Mouse (Mus musculus): ENCODE measurements around the gene Pvalb. TPM values are rescaled to one million over a fixed set of nuclear protein-coding genes. Genes with fewer than 3 reads are reported as not detected.

Gene Pvalb
- total and polyA plus RNA-seq, 3 experiments: not detected

DNA sequence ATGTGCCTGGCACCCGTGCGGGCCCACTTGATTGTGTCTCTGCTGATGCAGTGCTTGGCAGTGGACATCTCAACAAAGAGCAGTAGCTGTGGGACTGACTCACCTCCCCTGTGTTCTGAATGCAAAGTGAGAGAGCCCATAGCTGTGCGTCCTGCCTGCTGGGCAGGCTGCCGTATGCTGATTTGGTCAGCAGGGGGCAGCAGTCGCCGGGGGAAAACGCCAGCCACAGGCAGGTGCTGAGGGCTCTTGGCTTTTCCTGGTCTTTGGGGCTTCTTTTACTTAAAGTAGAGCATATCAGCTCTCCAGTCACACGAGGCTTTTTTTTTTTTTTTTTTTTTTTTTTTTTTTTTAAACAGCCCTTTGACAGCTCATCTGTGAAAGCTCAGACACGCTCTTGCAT lies 27.8 kb downstream of the Pvalb start (continued):
- no peak for TF ChIP-seq ZMIZ1 (IDR thresholded peaks at IDR 0.05; ENCODE audit: low read depth, low read length)

DNA sequence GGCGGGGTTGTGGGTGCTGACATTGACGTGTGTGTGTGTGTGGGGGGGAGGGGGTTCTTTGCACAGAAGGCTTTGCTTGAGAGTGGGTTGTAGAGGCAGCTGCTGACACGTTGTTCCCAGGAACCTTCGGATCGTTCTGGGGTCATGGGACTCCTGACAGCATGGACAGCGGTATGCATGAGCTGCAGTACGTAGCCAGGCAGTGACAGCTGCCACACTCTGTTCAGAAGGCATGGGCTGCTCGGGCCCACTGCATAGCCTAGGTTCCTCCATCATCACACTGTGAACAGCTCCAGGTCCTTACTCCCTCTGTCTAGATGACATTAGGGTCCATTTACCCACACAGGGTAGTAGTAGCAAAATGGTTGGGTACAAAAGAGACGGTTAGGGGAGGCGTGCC lies 28.9 kb downstream of the Pvalb start:
- Histone ChIP-seq H3K9me3 (replicated peaks; ENCODE audit: insufficient read depth, low read length) (no peaks in the 10 kb centered on the region), H3K4me3 (ENCODE audit: control insufficient read depth in 1 of 2, insufficient read depth in 1 of 2, low read depth in 2 of 2, low read length in 2 of 2) (no peak overlapping the region), H3K27ac (ENCODE audit: control insufficient read depth, low read depth, low read length) (no peak overlapping the region), H3K79me2 (ENCODE audit: control insufficient read depth, insufficient read depth, low read length, poor library complexity) (peaks cover 2% of the 10 kb centered on the region; the same call in 1 of the 2 replicates), H3K27me3 (ENCODE audit: control insufficient read depth in 1 of 2, insufficient read depth in 2 of 2, low read length in 2 of 2) (peaks cover 0 to 2% of the 10 kb centered on the region in 2 experiments; a peak in 2 of 4 replicates), H3K36me3 (ENCODE audit: control insufficient read depth in 1 of 2, insufficient read depth in 2 of 2, low read length in 2 of 2) (no peaks in the 10 kb centered on the region), H3K4me1 (ENCODE audit: control insufficient read depth in 1 of 2, insufficient read depth in 2 of 2, low read length in 2 of 2) (peaks cover 0 to 9% of the 10 kb centered on the region in 2 experiments; a peak in 3 of 4 replicates), H3K9ac (ENCODE audit: control insufficient read depth, low read depth, low read length, poor library complexity, severe bottlenecking) (no peak overlapping the region)
- TF ChIP-seq POLR2AphosphoS2 (IDR thresholded peaks at IDR 0.05; ENCODE audit: low read length): no peak
- TF ChIP-seq USF1 (IDR thresholded peaks at IDR 0.05; ENCODE audit: low read depth, low read length): no peak
- TF ChIP-seq BHLHE40 (IDR thresholded peaks at IDR 0.05; ENCODE audit: borderline replicate concordance, low read depth, low read length): no peak
- TF ChIP-seq NRF1 (IDR thresholded peaks at IDR 0.05; ENCODE audit: insufficient read depth, low read depth, low read length, poor library complexity, severe bottlenecking): no peak
- TF ChIP-seq ETS1 (IDR thresholded peaks at IDR 0.05; ENCODE audit: low read depth, low read length): no peak
- no peak for TF ChIP-seq ZC3H11A (IDR thresholded peaks at IDR 0.05; ENCODE audit: low read depth, low read length)
- no peak for TF ChIP-seq ELF1 (IDR thresholded peaks at IDR 0.05; ENCODE audit: low read depth, low read length)
- DNase-seq (ENCODE audit: low read depth, low spot score): no peak

DNA sequence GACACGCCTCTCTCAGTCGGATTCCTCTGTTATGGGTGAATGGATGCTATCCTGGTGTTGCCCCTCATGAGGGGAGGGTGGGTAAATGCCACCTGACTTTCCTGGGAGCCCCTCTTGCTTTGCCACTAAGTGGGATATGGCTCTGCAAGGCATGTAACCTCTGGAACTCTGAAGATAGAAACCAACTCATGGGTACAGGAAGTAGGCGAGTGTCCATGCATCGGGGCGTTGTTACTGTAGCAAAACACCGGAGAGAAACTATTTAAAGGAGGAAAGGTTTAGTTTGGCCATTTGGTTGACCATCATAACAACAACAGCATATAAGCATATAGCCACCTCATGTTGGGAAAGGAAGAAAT lies 31.3 kb downstream of the Pvalb start:
- no peak for DNase-seq (ENCODE audit: low read depth, low spot score)
- H3K79me2 ChIP-seq (ENCODE audit: control insufficient read depth, insufficient read depth, low read length, poor library complexity): peaks cover 2% of the 10 kb centered on the region
- H3K9me3 ChIP-seq (replicated peaks; ENCODE audit: insufficient read depth, low read length): no peaks in the 10 kb centered on the region
- peaks cover 0 to 14% of the 10 kb centered on the region in 2 experiments; a peak in 3 of 4 replicates for H3K4me1 ChIP-seq (ENCODE audit: control insufficient read depth in 1 of 2, insufficient read depth in 2 of 2, low read length in 2 of 2)
- peak overlapping the region; percentile 76 for H3K27ac ChIP-seq (ENCODE audit: control insufficient read depth, low read depth, low read length)
- TF ChIP-seq BHLHE40 (IDR thresholded peaks at IDR 0.05; ENCODE audit: borderline replicate concordance, low read depth, low read length): no peak
- no peak for TF ChIP-seq TBP (IDR thresholded peaks at IDR 0.05; ENCODE audit: low read depth, low read length)
- TF ChIP-seq SMC3 (IDR thresholded peaks at IDR 0.05; ENCODE audit: low read depth, low read length): no peak
- TF ChIP-seq POLR2AphosphoS2 (IDR thresholded peaks at IDR 0.05; ENCODE audit: low read length): peak; percentile 42; the same call in 1 of the 2 replicates
- TF ChIP-seq MXI1 (IDR thresholded peaks at IDR 0.05; ENCODE audit: low read depth, low read length): 0 out of 2 replicates have a peak, but pooled peaks have one; percentile 2
- TF ChIP-seq ZMIZ1 (IDR thresholded peaks at IDR 0.05; ENCODE audit: low read depth, low read length): no peak
- TF ChIP-seq MAX (IDR thresholded peaks at IDR 0.05; ENCODE audit: low read length): 0 out of 2 replicates have a peak, but pooled peaks have one; percentile 2
- no peak for TF ChIP-seq ETS1 (IDR thresholded peaks at IDR 0.05; ENCODE audit: low read depth, low read length)
- no peak for TF ChIP-seq TAL1 (IDR thresholded peaks at IDR 0.05; ENCODE audit: low read length)
- no peak for TF ChIP-seq MAFK (IDR thresholded peaks at IDR 0.05; ENCODE audit: borderline replicate concordance, low read depth, low read length)
- no peak for TF ChIP-seq ZC3H11A (IDR thresholded peaks at IDR 0.05; ENCODE audit: low read depth, low read length)
- no peak for TF ChIP-seq NELFE (IDR thresholded peaks at IDR 0.05; ENCODE audit: low read depth, low read length)
- no peaks in the 10 kb centered on the region for H3K27me3 ChIP-seq (ENCODE audit: control insufficient read depth in 1 of 2, insufficient read depth in 2 of 2, low read length in 2 of 2)
- peak overlapping the region; percentile 41 to 84 for H3K4me3 ChIP-seq (ENCODE audit: control insufficient read depth in 1 of 2, insufficient read depth in 1 of 2, low read depth in 2 of 2, low read length in 2 of 2)
- peak overlapping the region; percentile 83 for H3K9ac ChIP-seq (ENCODE audit: control insufficient read depth, low read depth, low read length, poor library complexity, severe bottlenecking)
- no peaks in the 10 kb centered on the region for H3K36me3 ChIP-seq (ENCODE audit: control insufficient read depth in 1 of 2, insufficient read depth in 2 of 2, low read length in 2 of 2)

Measured in MEL (cell line).